20 mouse cellular contexts compared by ENCODE assay signal in genomic region chr11:109011161-109011560, GRCm38 (mm10).
DNase-seq lines count a peak whose midpoint lies in the region; TF ChIP-seq lines count a peak whose summit lies in the region.
"Had no signal": no experiment of that assay in that cellular context is flagged by ENCODE, and none has a peak within 500 bp of the region (broad histone marks: within the 10 kb centered on the region; RNA-seq: fewer than 3 reads in every experiment).

No protein-coding gene starts in this region.

- WGBS in heart, adult 2 months: 89% methylated on average over 6 of the region's 6 CpGs

- no peak for TF ChIP-seq CTCF in heart, adult 2 months (IDR thresholded peaks at IDR 0.05)
- TF ChIP-seq CTCF in testis, adult 2 months (IDR thresholded peaks at IDR 0.05; ENCODE audit: control insufficient read depth, insufficient read depth, insufficient replicate concordance, low read depth, low read length): no peak

- H3K4me1 ChIP-seq in heart, adult 2 months (ENCODE audit: control insufficient read depth, insufficient read depth, low read length): no peaks in the 10 kb centered on the region
- H3K4me1 ChIP-seq in testis, adult 2 months (ENCODE audit: control insufficient read depth, insufficient read depth, low read length): no peaks in the 10 kb centered on the region

- no peaks in the 10 kb centered on the region for H3K27me3 ChIP-seq in heart, adult 2 months (ENCODE audit: control insufficient read depth, insufficient read depth, low read length)
- H3K27me3 ChIP-seq in testis, adult 2 months (ENCODE audit: control insufficient read depth, insufficient read depth, low read length): no peaks in the 10 kb centered on the region
- H3K27me3 ChIP-seq: CH12.LX, Patski had no signal

- no peaks in the 10 kb centered on the region for H3K36me3 ChIP-seq in heart, adult 2 months (ENCODE audit: control insufficient read depth, insufficient read depth, low read length)
- no peaks in the 10 kb centered on the region for H3K36me3 ChIP-seq in testis, adult 2 months (ENCODE audit: control insufficient read depth, insufficient read depth, low read length)
- H3K36me3 ChIP-seq: G1E had no signal

- DNase-seq in heart, adult 11 months: peak; percentile 45
- no peak for DNase-seq in heart, adult 2 months
- DNase-seq in testis, postnatal 14 days (ENCODE audit: low spot score): no peak
- peak; percentile 97 for DNase-seq in fat pad, adult 2 months (ENCODE audit: extremely low read depth, low read depth, low spot score)
- peak; percentile 97 for DNase-seq in gonadal fat pad, adult 2 months (ENCODE audit: low read depth)
- no peak for DNase-seq in yolk sac, embryonic 10.5 days (ENCODE audit: low spot score)
- DNase-seq in gastrocnemius, adult 18-20 months (ENCODE audit: low spot score): no peak
- DNase-seq: adrenal gland, adult 2 months; adrenal gland, adult 8-10 months; adrenal gland, postnatal 10 days; adrenal gland, postnatal 14 days; adrenal gland, postnatal 25 days; adrenal gland, postnatal 36 days; B cell, adult 2 months; cerebellum, adult 11 months; cerebellum, adult 11-12 months had no signal

- no peak for TF ChIP-seq POLR2A in heart, adult 2 months (IDR thresholded peaks at IDR 0.05; ENCODE audit: insufficient read depth, low read depth, low read length)
- no peak for TF ChIP-seq POLR2A in testis, adult 2 months (IDR thresholded peaks at IDR 0.05; ENCODE audit: control insufficient read depth, low read depth, low read length)

- TF ChIP-seq EP300 in heart, adult 2 months (IDR thresholded peaks at IDR 0.05; ENCODE audit: insufficient read depth, low read depth, low read length): no peak

- no peak overlapping the region for H3K4me3 ChIP-seq in heart, adult 2 months
- H3K4me3 ChIP-seq in testis, adult 2 months (ENCODE audit: control insufficient read depth, low read depth, low read length): peak overlapping the region; percentile 8; the same call in 1 of the 2 replicates

- intact Hi-C loops in heart, adult 2 months (cut with DNase I): no loop called here

- no peak overlapping the region for H3K9ac ChIP-seq in heart, adult 2 months (ENCODE audit: low read depth, low read length)

- no peak overlapping the region for H3K27ac ChIP-seq in heart, adult 2 months
- H3K27ac ChIP-seq in testis, adult 2 months (ENCODE audit: control insufficient read depth, insufficient read depth, low read depth, low read length): no peak overlapping the region

- H3K79me2 ChIP-seq in heart, adult 2 months (replicated peaks; ENCODE audit: control insufficient read depth, insufficient read depth, low read length): no peaks in the 10 kb centered on the region

Comparison
In these comparisons a context has a peak if more than half of its experiments do, and no peak if none do; other contexts are left out.
1. DNase-seq: peak in heart, adult 11 months (single experiment), fat pad, adult 2 months (single experiment) and gonadal fat pad, adult 2 months (single experiment); none in heart, adult 2 months (0 of 2), testis, postnatal 14 days (single experiment), yolk sac, embryonic 10.5 days (single experiment) and gastrocnemius, adult 18-20 months (single experiment).